Mouse (Mus musculus): ENCODE data around the gene Slc24a3.

The Slc24a3 gene

GRCm38 (mm10) chr2:145167664-145168360 is at the start of gene Slc24a3:
Slc24a3 (plus strand) TSS chr2:145167754.
- DNase-seq (ENCODE audit: low spot score), result peak; percentile 57

- DNase-seq (ENCODE audit: low spot score), result no peak
These were observed 49.8 kb upstream of the Slc24a3 start for GRCm38 (mm10) chr2:145117762-145118161.

GRCm38 (mm10) chr2:145127747-145128146 is 39.8 kb upstream of the Slc24a3 start:
- DNase-seq (ENCODE audit: low spot score), result no peak

- no peak for DNase-seq (ENCODE audit: low spot score)
These were observed 30.8 kb upstream of the Slc24a3 start for GRCm38 (mm10) chr2:145136625-145137291.

GRCm38 (mm10) chr2:145150407-145150806 is 17.1 kb upstream of the Slc24a3 start:
- DNase-seq (ENCODE audit: low spot score), result no peak

GRCm38 (mm10) chr2:145150821-145151220 is 16.7 kb upstream of the Slc24a3 start:
- DNase-seq (ENCODE audit: low spot score), result no peak

- no peak for DNase-seq (ENCODE audit: low spot score)
These were observed 15.3 kb upstream of the Slc24a3 start for GRCm38 (mm10) chr2:145152281-145152680.

- DNase-seq (ENCODE audit: low spot score), result no peak
These were observed 8.6 kb upstream of the Slc24a3 start for GRCm38 (mm10) chr2:145158972-145159371.

GRCm38 (mm10) chr2:145161046-145161700 is 6.4 kb upstream of the Slc24a3 start:
- peak; percentile 74 for DNase-seq (ENCODE audit: low spot score)

- no peak for DNase-seq (ENCODE audit: low spot score)
These were observed 3.5 kb upstream of the Slc24a3 start for GRCm38 (mm10) chr2:145164086-145164485.

GRCm38 (mm10) chr2:145164562-145164961 is 3.0 kb upstream of the Slc24a3 start:
- no peak for DNase-seq (ENCODE audit: low spot score)

GRCm38 (mm10) chr2:145165076-145165475 is 2.5 kb upstream of the Slc24a3 start:
- no peak for DNase-seq (ENCODE audit: low spot score)

- no peak for DNase-seq (ENCODE audit: low spot score)
These were observed 1.7 kb upstream of the Slc24a3 start for GRCm38 (mm10) chr2:145165854-145166253.

GRCm38 (mm10) chr2:145167051-145167663 is 397 bp upstream of the Slc24a3 start:
- DNase-seq (ENCODE audit: low spot score), result peak; percentile 42

- no peak for DNase-seq (ENCODE audit: low spot score)
These were observed 934 bp downstream of the Slc24a3 start for GRCm38 (mm10) chr2:145168405-145168971.

- no peak for DNase-seq (ENCODE audit: low spot score)
These were observed 5.6 kb downstream of the Slc24a3 start for GRCm38 (mm10) chr2:145172978-145173655.

- no peak for DNase-seq (ENCODE audit: low spot score)
These were observed 7.5 kb downstream of the Slc24a3 start for GRCm38 (mm10) chr2:145175036-145175435.

GRCm38 (mm10) chr2:145182410-145182809 is 14.9 kb downstream of the Slc24a3 start:
- no peak for DNase-seq (ENCODE audit: low spot score)

- no peak for DNase-seq (ENCODE audit: low spot score)
These were observed 21.3 kb downstream of the Slc24a3 start for GRCm38 (mm10) chr2:145188828-145189227.

- DNase-seq (ENCODE audit: low spot score), result peak; percentile 16
These were observed 28.5 kb downstream of the Slc24a3 start for GRCm38 (mm10) chr2:145196043-145196442.

- DNase-seq (ENCODE audit: low spot score), result no peak
These were observed 29.0 kb downstream of the Slc24a3 start for GRCm38 (mm10) chr2:145196501-145197042.

Measured in layer of hippocampus, adult 9-10 months (tissue).